ENCODE assay signal across 8 mouse cellular contexts in genomic region chr1:118458963-118459920, GRCm38 (mm10).
DNase-seq lines count a peak whose midpoint lies in the region; ATAC-seq and TF ChIP-seq lines count a peak whose summit lies in the region.

No protein-coding gene starts in this region.

- peak overlapping the region; percentile 68 for H3K4me3 ChIP-seq in heart, embryonic 12.5 days
- H3K4me3 ChIP-seq in kidney, postnatal 0 days (replicated peaks; ENCODE audit: low read depth, low read length): peak overlapping the region; percentile 44
- H3K4me3 ChIP-seq in liver, embryonic 11.5 days (ENCODE audit: low read depth, low read length): peak overlapping the region; percentile 64
- peak overlapping the region; percentile 43 for H3K4me3 ChIP-seq in stomach, embryonic 14.5 days (ENCODE audit: low read depth, low read length)

- peak; percentile 96 for DNase-seq in CD4-positive helper T cell, adult 2 months (ENCODE audit: low read depth, low spot score)
- DNase-seq in brain, embryonic 18.5 days (ENCODE audit: low read depth, low spot score): peak; percentile 80
- DNase-seq in kidney, postnatal 0 days (ENCODE audit: low spot score): peak; percentile 96
- peak; percentile 94 for DNase-seq in liver, embryonic 11.5 days (ENCODE audit: low spot score)
- DNase-seq in naive thymus-derived CD4-positive, alpha-beta T cell, adult 2 months (ENCODE audit: low read depth): peak; percentile 98

- peaks cover 36% of the 10 kb centered on the region for H3K4me1 ChIP-seq in heart, embryonic 12.5 days (replicated peaks)
- H3K4me1 ChIP-seq in kidney, postnatal 0 days (replicated peaks; ENCODE audit: insufficient read depth, low read length): peaks cover 14% of the 10 kb centered on the region; the same call in 1 of the 2 replicates
- peaks cover 28% of the 10 kb centered on the region for H3K4me1 ChIP-seq in liver, embryonic 11.5 days (replicated peaks; ENCODE audit: control insufficient read depth, insufficient read depth, low read length)
- peaks cover 22% of the 10 kb centered on the region for H3K4me1 ChIP-seq in stomach, embryonic 14.5 days (ENCODE audit: control insufficient read depth, insufficient read depth, low read length)

- peak overlapping the region; percentile 80 for H3K9ac ChIP-seq in heart, embryonic 12.5 days
- H3K9ac ChIP-seq in kidney, postnatal 0 days (ENCODE audit: low read depth, low read length): peak overlapping the region; percentile 73
- H3K9ac ChIP-seq in liver, embryonic 11.5 days (ENCODE audit: low read depth, low read length): peak overlapping the region; percentile 66
- peak overlapping the region; percentile 59 for H3K9ac ChIP-seq in stomach, embryonic 14.5 days (replicated peaks; ENCODE audit: low read depth, low read length)

- peak overlapping the region; percentile 99 for H3K27ac ChIP-seq in heart, embryonic 12.5 days (ENCODE audit: poor library complexity, severe bottlenecking)
- peak overlapping the region; percentile 97 for H3K27ac ChIP-seq in kidney, postnatal 0 days
- H3K27ac ChIP-seq in liver, embryonic 11.5 days (ENCODE audit: low read depth, low read length): peak overlapping the region; percentile 99
- peak overlapping the region; percentile 94 for H3K27ac ChIP-seq in stomach, embryonic 14.5 days (ENCODE audit: low read length)

- no peaks in the 10 kb centered on the region for H3K9me3 ChIP-seq in heart, embryonic 12.5 days (replicated peaks)
- no peaks in the 10 kb centered on the region for H3K9me3 ChIP-seq in kidney, postnatal 0 days (replicated peaks; ENCODE audit: low read length)
- H3K9me3 ChIP-seq in liver, embryonic 11.5 days (ENCODE audit: control insufficient read depth, low read length): no peaks in the 10 kb centered on the region
- H3K9me3 ChIP-seq in stomach, embryonic 14.5 days (ENCODE audit: control insufficient read depth, low read depth, low read length): no peaks in the 10 kb centered on the region

- peak; percentile 85 for ATAC-seq in erythroid progenitor cell, adult 5-6 weeks (replicated peaks; ENCODE audit: low FRiP score, poor library complexity, severe bottlenecking)
- peak; percentile 94 for ATAC-seq in heart, embryonic 12.5 days (ENCODE audit: insufficient number of reproducible peaks, low FRiP score)
- ATAC-seq in kidney, postnatal 0 days (replicated peaks; ENCODE audit: low FRiP score, low read depth): peak; percentile 94
- ATAC-seq in liver, embryonic 11.5 days (replicated peaks; ENCODE audit: low FRiP score): peak; percentile 90
- peak; percentile 95 for ATAC-seq in stomach, embryonic 14.5 days (ENCODE audit: insufficient number of reproducible peaks, insufficient read depth, low FRiP score, low read depth)

- H3K27me3 ChIP-seq in heart, embryonic 12.5 days (replicated peaks): no peaks in the 10 kb centered on the region
- H3K27me3 ChIP-seq in kidney, postnatal 0 days (ENCODE audit: insufficient read depth, low read length): no peaks in the 10 kb centered on the region
- H3K27me3 ChIP-seq in liver, embryonic 11.5 days (replicated peaks; ENCODE audit: control insufficient read depth, insufficient read depth, low read length): no peaks in the 10 kb centered on the region
- no peaks in the 10 kb centered on the region for H3K27me3 ChIP-seq in stomach, embryonic 14.5 days (ENCODE audit: control insufficient read depth, insufficient read depth, low read length)

- peaks cover 32% of the 10 kb centered on the region for H3K36me3 ChIP-seq in heart, embryonic 12.5 days
- H3K36me3 ChIP-seq in kidney, postnatal 0 days (ENCODE audit: insufficient read depth, low read length): 0 out of 2 replicates have a peak, but pooled peaks cover 11% of the 10 kb centered on the region
- peaks cover 10% of the 10 kb centered on the region for H3K36me3 ChIP-seq in liver, embryonic 11.5 days (ENCODE audit: control insufficient read depth, insufficient read depth, low read length)
- H3K36me3 ChIP-seq in stomach, embryonic 14.5 days (ENCODE audit: control insufficient read depth, insufficient read depth, low read length): peaks cover 9% of the 10 kb centered on the region

- peak; percentile 70 for TF ChIP-seq CTCF in kidney, postnatal 0 days (IDR thresholded peaks at IDR 0.05; ENCODE audit: low read depth)

- 2% methylated on average over 53 of the region's 53 CpGs for WGBS in heart, embryonic 12.5 days
- 2% methylated on average over 53 of the region's 53 CpGs for WGBS in kidney, postnatal 0 days
- WGBS in liver, embryonic 11.5 days: 2% methylated on average over 53 of the region's 53 CpGs
- 2% methylated on average over 53 of the region's 53 CpGs for WGBS in stomach, embryonic 14.5 days

- peak overlapping the region; percentile 78 for H3K4me2 ChIP-seq in heart, embryonic 12.5 days
- H3K4me2 ChIP-seq in kidney, postnatal 0 days (ENCODE audit: low read length): peak overlapping the region; percentile 69
- peak overlapping the region; percentile 81 for H3K4me2 ChIP-seq in liver, embryonic 11.5 days
- H3K4me2 ChIP-seq in stomach, embryonic 14.5 days (replicated peaks; ENCODE audit: low read depth, low read length): peak overlapping the region; percentile 54

Comparison
In these comparisons a context has a peak if more than half of its experiments do, and no peak if none do; other contexts are left out.
1. Peak in every context shown above with its lines: DNase-seq, ATAC-seq, H3K4me3 ChIP-seq and H3K27ac ChIP-seq.